Mouse (Mus musculus): ENCODE results near the gene Acsbg1.

DNA sequence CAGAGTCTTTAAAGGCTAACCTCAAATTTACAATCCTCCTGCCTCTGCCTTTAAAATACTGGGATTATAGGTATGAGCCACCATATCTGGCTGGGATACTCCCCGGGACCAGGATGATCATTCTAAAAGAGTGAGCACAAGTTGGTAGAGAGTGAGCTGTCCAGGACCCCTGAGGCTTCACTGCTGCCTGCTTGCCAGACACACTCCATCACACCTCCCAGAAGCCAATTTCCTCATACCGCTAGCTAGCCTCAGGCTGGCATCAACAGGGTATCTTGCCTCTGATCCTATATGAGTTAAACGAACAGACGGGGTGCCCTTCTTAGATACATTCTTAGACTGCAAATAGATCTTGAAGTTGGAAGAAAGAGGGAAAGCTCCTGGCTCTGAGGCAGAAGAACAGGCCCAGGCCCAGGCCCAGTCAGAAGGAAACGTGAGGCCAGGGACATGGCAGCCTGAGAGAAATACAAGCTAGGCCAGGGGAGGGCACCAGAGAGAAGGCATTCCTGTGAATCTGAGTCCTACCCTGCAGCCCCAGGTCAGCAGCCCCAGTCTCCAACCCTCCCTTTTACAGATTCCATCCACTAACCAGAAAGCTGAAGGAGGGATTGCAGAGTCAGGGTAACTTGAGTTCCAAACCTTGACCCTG lies 31.9 kb downstream of the Acsbg1 start:
- TF ChIP-seq CTCF (IDR thresholded peaks at IDR 0.05; ENCODE audit: low read depth) (no peak; the same call in 1 of the 2 replicates), EP300 (IDR thresholded peaks at IDR 0.05; ENCODE audit: low read depth) (no peak)

All from heart, postnatal 0 days (tissue).